Mouse (Mus musculus) megakaryocyte, embryonic 14.5 days (primary cell): ENCODE measurements around the gene Khdrbs2.

ENCODE experiments used
- FLI1 ChIP-seq: IDR thresholded peaks from 2 replicates; pipeline ENCODE4 v1.6.1; 2012; ENCODE audit warnings: low read length, inconsistent platforms, mixed read lengths
- GATA1 ChIP-seq: IDR thresholded peaks from 3 replicates; pipeline ENCODE4 v1.6.1; 2012; ENCODE audit warnings: mixed read lengths, low read length, inconsistent platforms, borderline replicate concordance

DNA sequence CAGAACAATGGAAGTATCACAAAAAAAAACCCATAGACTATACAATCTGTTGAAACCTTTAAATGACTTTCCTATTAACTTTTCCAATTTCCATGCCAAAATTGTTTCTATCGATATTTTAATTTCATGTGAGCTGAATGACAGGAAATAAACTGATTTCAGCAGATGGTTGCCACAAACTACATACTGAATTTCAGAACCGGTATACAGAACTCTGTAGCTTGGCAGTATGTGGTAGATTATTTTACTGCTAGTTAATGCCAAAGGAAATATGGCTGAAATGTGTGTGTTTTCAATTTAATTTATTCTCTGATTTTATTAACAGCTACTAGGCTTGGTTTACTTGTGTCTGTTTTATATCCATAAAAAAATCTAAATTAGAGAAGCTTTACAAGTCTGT lies 260.6 kb downstream of the Khdrbs2 start:
- no peak for TF ChIP-seq GATA1
- no peak for TF ChIP-seq FLI1
